Mouse (Mus musculus): Measurements from ENCODE around the gene BC061212.
"Not testable (repeated sequence)": the region's sequence is repeated elsewhere in the genome, so short reads cannot be mapped to it uniquely, and the experiment has no call there.

The BC061212 gene

GRCm38 (mm10) chr5:94070445-94070844 lies at the start of gene BC061212:
Gene BC061212 (minus strand): TSS chr5:94070545.
- not testable (repeated sequence) for DNase-seq (ENCODE audit: low spot score in 2 of 2)

GRCm38 (mm10) chr5:94076085-94076484 lies 5.7 kb upstream of the BC061212 start, which contains the start of gene Gm6351:
Gene Gm6351 (plus strand): TSS chr5:94076385.
- not testable (repeated sequence) for DNase-seq (ENCODE audit: low spot score in 2 of 2)
